Mouse (Mus musculus): ENCODE results near the gene Acox2.

The Acox2 gene

GRCm38 (mm10) chr14:8214299-8215207 lies 44.6 kb downstream of the Acox2 start:
- peak; percentile 84 for DNase-seq (ENCODE audit: extremely low spot score, low spot score)

- DNase-seq (ENCODE audit: extremely low spot score, low spot score): peak; percentile 98
Measured at GRCm38 (mm10) chr14:8213803-8214224, 45.3 kb downstream of the Acox2 start, which contains the start of gene Kctd6. Gene Kctd6, plus strand, starts transcription at chr14:8214140.

- DNase-seq (ENCODE audit: extremely low spot score, low spot score): no peak
Measured at GRCm38 (mm10) chr14:8212996-8213395, 46.2 kb downstream of the Acox2 start.

GRCm38 (mm10) chr14:8209896-8210295 lies 49.3 kb downstream of the Acox2 start:
- no peak for DNase-seq (ENCODE audit: extremely low spot score, low spot score)

DNA sequence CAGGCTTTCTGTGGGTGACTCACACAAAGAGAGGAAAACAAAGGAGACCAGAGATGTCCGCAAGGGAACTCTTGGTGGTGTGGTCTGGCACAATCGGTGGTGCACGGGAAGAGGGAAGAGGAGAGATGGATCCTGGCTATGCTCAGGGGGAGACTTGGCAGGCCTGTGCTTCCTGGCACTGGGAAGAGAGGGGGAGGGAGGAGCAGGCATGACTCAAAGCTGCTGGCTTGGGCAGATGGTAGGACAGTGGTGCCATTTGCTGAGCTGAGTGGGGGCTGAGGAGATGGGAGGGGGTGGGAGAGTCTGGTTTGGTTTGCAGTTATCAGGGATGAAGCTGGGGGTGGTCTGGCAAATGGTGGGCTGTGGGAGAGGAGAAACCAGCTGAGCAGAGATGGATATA lies 50.3 kb downstream of the Acox2 start:
- DNase-seq (ENCODE audit: extremely low spot score, low spot score): no peak

DNA sequence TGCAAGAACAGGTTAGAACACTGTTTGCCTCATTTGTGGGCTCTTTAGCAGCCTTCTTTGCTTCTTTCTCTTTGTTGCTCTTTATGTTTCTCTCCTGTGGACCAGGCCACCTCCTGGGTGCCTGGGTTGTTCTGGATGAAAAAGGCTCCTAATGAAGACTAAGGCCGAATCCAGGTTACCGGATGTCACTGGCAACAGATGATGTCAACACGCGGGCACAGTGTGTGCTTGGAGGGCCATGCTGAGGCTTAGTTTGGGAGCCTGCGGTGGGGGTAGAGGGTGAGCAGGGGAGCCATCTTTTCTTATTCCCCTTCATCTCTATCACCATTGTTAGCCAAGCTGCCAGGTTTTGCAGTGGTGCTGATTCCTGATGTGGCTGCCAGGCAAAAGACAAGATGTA lies 51.6 kb downstream of the Acox2 start:
- no peak for DNase-seq (ENCODE audit: extremely low spot score, low spot score)

DNA sequence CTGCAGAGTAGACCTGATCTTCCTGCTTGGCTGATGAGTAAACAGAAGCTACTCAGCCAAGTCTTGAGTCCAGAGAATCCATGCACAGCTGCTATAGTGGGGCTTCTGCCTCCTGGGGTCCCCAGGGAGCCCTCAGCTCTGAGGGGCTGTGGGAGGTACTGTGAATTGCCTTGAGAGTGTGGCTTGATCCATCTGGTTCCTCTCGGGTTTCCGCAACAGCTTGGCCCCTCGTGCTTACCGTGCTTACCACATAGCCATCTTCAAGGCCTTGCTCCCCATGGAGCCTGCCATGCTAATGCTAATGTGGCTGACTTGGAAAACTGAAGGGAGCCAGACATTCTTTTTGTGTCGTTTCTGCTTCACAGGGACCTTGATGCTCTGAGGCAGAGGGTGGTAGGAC lies 52.0 kb downstream of the Acox2 start:
- peak; percentile 44 for DNase-seq (ENCODE audit: extremely low spot score, low spot score)

GRCm38 (mm10) chr14:8206179-8206910 lies 52.8 kb downstream of the Acox2 start:
- no peak for DNase-seq (ENCODE audit: extremely low spot score, low spot score)

DNA sequence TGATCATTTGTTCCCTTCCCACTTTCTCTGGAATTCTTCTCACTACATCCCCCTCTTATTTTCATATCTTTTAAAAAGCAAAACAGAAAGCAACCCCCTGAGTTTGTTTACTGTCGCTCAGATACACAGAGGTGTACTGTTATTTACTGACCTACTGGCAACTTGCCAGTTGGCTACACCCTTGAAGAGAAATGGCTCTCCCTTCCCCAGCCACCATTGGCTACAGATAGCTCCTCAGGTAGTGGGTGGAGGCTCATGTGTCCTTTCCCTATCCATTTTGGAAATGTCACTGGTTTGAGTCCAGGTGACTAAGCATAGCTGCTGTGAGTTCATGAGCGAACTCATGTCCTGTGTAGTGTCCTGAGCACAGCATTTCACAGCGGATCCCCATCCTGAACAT lies 57.4 kb downstream of the Acox2 start:
- no peak for DNase-seq (ENCODE audit: extremely low spot score, low spot score)

- no peak for DNase-seq (ENCODE audit: extremely low spot score, low spot score)
Measured at GRCm38 (mm10) chr14:8200769-8201168, 58.4 kb downstream of the Acox2 start.

DNA sequence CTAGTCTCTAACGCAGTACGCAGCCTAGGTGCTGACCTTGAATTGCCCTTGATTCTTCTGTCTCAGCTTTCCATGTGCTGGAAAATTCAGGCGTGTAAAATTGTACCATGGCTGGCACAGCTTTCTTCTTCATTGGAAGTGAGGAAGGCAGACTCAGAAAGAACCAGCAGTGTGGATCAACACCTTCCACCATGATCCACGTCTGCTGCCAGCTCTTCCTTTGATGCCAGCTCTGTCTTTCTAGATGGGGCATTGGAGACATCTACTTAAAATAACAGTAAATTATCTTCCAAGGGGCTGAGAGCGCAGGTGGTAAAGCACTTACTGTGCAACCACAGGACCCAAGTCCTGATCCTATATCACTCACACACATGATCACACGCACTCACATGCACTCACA lies 66.4 kb downstream of the Acox2 start:
- no peak for DNase-seq (ENCODE audit: extremely low spot score, low spot score)

DNA sequence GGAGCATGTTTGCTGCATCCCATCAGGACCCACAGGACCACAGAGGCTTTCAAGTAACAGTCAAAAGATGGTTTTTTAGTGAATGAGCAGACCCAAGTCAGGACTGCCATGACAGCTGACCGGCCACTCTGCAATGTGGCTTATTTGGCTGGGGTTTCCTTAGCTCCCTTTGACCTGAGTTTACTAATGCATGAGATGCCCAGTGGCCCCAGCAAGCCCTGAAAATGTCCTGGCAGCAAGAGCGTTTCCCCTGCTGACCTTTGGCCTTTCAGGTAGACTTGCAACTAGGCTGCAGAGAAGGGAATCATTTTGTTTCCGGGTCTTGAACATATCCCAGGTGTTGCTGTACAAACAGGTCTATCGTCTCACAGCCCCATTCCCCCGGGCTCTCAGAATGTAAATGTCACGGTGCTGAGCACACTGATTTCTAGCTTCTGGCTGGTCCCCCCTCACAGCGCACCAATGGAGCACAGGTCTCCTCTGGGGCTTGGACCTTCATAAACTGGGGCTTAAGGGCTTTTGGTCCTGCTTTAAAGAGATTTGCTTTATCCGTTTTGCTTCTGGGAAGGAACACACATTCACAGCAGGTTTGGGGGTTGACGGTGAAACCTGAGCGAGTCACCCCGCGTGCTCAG lies 67.7 kb downstream of the Acox2 start:
- no peak for DNase-seq (ENCODE audit: extremely low spot score, low spot score)

DNA sequence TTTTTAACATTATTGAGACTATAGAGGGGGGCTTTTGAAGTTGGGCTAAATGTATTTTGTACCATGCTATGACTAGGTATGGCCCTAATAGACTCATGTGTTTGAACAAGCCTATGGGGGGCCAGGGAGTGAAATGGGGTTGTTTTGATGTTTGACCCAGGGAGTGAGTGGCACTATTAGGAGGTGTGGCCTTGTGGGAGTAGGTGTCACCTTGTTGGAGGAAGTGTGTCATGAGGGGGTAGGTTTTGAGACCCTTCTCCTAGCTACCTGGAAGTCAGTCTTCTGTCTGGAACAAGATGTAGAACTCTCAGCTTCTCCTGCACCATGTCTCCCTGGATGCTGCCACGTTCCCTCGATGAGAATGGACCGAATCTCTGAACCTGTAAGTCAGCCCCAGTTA lies 68.6 kb downstream of the Acox2 start:
- no peak for DNase-seq (ENCODE audit: extremely low spot score, low spot score)

- DNase-seq (ENCODE audit: extremely low spot score, low spot score): no peak
Measured at GRCm38 (mm10) chr14:8186278-8187045, 72.7 kb downstream of the Acox2 start.

DNA sequence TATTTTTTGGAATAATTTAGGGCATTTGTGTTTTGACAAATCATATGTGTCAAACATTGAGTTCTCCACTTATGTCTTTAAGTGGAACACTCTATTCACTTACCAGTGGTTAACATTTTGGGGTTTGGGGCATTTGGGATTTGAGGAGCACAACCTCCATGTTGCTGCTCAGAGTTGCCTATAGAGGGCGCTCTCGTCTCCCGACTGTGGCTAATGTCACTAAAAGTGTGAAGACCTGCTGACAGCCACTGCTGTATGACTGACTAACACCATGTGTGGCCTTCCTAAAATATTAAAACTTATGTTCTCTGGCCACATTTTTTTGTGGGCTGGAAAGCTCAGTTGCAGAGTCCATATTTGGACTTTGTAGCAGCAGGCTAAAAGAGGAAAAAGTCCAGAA lies 75.8 kb downstream of the Acox2 start:
- no peak for DNase-seq (ENCODE audit: extremely low spot score, low spot score)

DNA sequence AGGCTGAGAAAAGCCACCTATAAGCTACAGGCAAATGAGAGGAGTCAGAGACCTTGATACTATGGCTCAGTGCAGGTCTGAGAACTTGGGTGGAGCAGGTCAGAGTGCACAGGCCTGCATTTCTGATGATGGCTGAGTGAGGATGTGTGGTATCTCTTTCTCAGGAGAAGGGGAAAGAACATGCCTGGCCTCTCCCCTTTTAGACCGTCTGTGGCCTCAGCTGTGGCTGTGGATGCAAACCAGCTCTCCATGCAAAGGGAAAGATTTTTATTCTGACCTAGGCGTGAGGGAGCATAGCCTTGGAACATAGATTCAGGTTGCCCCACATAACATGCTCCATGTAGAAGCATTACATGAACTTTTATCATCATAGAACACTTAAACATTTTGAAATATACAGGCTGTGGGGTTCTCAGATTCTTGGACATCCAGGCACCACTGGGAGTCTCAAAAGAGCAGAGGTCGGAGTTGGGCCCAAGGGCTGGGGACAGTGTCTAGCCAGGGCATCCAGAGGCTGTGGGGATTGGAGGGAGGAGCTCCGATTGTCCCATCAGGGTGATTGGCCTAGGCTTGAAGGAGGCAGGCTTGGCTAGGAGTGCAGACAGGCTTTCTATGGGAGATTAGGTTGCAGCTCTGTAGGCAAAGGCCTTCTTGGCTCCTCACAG lies 78.7 kb downstream of the Acox2 start:
- DNase-seq (ENCODE audit: extremely low spot score, low spot score): no peak

DNA sequence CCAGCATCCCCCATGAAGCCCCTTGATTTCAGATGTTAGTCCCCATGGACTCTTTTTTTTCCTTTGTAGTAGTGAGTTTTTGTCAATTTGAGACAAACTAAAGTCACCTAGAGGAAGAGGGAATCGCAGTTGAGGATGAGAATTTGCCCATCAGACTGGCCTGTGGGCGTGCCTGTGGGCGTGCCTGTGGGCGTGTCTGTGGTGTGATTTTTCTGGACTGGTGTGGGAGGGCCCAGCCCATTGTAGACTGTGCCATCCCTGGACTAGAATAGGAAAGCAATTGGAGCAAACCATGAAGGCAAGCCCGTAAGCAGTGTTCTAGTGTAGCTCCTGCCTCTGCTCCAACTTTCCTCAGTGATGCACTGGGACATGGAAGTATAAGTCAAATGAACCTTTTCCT lies 82.9 kb downstream of the Acox2 start:
- no peak for DNase-seq (ENCODE audit: extremely low spot score, low spot score)
